Mouse (Mus musculus): ENCODE measurements around the gene Gm5148.

Gm5148 gene

DNA sequence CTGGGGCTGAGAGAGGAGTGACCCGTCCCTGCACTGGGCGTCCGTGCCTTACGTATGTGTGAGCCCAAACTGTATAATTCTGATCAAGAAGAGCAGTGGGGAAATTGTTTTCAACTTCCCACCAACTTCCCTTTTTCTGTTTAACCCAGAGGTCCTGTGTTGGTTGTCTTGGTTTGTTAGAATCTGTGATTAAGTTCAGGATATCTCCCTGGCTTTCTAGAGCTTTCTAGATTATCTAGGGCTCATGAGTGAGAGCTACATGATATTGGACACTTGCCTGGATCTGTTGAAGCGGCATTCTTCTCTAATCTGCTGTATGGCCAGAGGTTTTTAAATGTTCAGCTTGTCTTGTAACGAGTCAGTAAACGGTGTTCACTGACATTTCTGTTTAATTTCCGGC is 30.7 kb downstream of the Gm5148 start:
- in situ Hi-C loops (cut with MboI; ENCODE audit: low sequenced_read_pairs), result no loop called here

DNA sequence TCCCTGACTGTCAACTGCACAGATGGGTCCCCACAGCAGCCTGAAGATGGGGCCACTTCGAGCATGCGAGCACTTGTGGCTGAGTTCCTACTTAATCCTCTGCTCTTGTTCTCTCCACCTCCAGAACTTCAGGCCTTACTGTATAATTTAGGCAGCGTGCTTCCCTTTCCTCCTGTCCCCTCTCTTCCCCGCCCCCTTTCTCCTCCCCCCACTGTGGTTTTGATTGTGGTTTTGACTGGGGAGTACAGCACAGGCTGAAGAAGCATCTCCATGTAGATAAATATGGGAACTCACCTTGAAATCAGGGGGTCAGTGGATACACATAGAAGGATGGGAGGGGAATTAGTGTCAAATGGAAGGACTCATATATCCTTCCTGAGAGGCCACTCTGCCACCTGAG is 31.3 kb downstream of the Gm5148 start:
- in situ Hi-C loops (cut with MboI; ENCODE audit: low sequenced_read_pairs), result no loop called here

DNA sequence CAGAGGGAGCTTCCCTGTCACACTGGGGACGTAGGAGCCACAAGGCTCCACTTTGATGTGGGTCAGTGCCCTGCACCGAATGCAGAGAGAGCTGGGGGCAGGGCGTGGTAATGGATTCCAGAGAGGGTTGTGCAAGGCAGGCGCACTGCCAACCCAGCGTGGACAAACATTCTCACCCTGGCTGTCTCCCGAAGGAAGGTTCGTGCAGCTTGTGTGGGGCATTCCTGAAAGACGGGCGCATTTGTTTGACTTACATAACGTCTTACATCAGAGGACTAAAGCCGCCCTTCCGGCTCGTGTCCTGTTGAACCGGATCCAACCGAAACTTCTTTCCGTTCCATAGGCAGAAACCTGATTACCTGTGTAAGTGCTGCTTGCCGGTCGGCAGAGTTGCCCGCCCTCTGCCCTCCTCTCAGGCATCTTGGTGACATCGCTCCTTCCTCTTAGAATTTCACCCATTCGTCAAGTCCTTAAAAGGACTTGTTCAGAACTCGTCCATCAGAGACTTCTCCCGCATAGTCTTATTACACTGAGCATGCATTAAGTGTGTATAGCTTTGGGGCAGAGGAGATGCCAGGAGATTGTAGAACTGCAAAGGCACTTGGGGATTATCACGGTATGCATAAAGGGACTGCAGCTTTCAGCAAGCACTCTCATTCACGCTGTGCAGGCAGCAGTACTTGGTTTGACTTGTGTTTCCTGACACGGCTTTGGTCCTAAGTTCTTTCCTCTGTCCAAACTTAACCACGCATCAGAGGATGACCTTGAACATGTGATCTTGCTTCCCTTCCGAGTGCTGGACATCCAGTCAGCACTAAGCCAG is 36.9 kb downstream of the Gm5148 start:
- in situ Hi-C loops (cut with MboI; ENCODE audit: low sequenced_read_pairs), result no loop called here

DNA sequence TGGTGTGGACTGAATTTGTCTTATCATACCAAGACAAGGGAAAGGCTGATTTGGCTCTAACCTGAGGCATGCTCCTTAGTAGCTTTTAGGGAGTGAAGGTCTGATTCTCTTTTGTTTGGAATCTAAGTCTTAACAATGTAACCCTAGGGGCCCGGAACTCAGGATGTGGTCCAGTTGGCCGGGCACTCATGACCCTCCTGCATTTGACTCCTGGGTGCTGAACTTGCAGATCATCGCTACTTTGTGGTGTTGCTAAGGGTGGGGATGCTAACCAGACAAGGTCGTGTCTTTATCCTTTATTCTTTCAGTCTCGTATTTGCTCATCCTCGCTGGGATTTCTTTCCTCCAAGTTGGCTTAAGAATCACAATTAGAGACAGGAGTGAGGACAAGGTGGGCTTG is 37.5 kb downstream of the Gm5148 start:
- in situ Hi-C loops (cut with MboI; ENCODE audit: low sequenced_read_pairs), result no loop called here

DNA sequence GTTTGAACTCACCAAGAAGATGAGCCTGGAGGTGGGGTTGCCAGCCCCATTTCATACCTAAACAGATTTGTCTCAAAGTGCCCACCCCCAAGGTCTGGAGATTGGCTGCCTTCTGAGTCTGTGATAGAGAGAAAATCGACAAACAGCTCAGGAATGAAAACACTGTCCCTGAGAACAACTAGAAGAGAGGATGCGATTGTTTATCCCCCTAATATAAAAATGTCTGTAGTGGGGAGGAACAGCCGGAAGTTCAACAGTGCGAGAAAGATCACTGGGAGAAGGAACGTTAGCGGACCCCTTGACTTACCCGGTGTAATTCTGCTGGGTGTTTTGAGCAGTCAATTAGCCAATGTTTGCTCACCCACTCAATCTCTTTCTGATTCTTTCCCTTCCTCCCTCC is 38.1 kb downstream of the Gm5148 start:
- in situ Hi-C loops (cut with MboI; ENCODE audit: low sequenced_read_pairs), result no loop called here

DNA sequence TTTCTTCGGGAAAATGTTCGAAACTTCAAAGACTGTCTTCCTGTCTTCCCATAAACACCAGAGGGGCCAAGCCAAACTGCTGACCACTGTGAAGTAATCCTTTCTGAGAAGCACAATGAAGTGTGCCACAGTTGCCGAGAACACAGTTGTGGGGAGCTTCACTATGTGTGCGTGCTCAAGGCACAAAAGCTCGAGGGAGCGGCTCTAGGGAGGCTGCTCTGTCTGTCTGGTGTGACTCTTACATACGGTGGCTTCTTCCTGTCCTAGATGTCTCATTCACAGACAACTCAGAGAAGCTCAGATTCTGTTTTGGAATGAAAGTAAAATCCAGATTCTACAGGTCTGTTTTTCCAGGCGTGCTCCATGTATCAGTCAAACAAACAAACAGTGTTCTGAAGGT is 48.0 kb downstream of the Gm5148 start:
- in situ Hi-C loops (cut with MboI; ENCODE audit: low sequenced_read_pairs), result no loop called here

DNA sequence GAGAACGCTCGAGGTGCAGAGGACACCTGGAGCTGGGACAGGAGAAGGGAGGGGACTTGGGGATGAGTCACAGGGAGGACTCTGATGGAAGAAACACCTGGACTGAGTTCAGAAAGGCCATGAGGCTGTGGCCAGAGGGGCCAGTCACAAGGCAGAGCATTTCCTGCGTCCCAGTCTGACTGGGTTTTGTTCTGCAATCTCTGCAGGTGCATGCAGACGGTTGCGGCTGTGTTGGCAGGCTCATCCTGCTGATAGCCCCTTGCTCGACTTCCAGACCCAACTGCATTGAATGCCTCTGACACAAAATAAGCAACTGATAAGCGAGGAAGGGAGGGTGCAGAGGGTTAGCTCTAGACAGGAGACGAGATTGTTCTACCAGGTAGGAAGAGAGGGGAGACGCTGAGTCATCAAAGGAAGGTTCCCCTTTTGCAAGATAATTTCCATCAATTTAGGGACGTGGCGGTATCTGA is 49.2 kb downstream of the Gm5148 start:
- in situ Hi-C loops (cut with MboI; ENCODE audit: low sequenced_read_pairs), result no loop called here

DNA sequence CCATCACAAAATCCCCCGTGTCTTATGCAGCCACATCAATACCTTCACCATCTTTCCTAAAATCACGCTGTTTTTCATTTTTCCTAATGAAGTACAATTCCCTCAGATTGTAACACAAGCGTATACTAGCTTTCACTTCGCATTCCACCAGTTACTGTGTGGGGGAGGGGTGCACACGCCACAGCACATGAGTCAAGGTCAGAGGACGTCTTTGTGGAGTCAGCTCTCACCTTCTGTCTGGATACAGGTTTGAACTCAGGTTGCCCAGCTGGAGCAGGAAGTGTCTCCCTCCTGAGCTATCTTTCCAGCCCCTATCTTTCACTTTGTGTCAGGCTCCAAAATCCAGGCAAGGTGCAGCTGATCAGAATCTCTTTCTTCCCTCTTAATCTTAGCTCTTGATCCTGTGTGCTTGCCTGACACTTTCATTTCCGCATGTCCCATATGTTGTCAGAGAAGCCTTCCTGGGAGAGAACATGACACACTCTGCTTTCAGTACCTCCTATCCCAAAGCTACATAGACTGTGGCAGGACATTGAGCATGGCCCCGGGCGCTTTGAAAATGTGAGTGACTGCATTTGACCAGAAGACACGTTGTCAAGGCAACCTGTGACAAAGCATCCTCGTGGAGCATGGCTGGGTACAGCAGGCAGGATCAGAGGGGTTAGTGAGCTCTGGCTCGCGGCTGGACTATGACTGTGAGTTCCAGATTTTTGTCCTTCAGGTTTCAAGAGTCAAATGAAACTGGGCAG is 50.6 kb downstream of the Gm5148 start:
- in situ Hi-C loops (cut with MboI; ENCODE audit: low sequenced_read_pairs), result no loop called here

DNA sequence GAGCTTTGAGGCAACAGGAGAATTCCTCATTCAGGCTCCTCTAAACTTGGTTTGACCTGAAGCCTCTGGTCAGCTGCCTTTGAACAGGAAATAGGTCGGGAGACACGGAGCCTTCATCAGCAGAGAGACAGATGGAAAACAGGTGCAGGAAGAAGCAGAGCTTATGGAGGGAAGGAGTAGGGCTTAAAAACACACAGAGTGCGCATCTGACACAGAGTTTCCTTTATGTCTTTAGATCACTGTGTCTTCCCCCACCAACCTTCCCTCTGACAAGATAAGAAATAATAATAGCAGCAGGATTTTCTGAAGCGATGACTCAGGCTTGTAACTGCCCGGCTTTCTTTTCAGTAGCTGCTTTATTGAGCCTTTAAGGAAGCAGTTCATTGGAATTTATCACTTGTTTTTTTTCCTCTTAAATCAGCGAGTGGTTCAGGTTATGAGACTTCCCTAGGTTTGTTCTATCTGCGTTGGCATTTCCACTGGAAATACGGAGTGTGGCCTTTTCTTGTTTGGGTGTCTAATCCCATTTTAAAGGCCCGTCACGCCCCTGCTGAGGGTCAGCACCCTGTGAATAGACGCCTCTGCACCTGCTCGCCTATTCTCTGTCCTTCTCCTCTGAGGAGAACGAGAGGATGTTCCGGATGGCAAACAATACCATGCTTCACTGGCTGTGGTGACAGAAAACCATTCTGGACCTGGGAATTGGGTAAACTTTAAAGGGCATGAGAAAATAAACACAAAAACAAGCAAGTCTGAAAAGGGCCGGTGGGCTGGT is 51.8 kb downstream of the Gm5148 start:
- in situ Hi-C loops (cut with MboI; ENCODE audit: low sequenced_read_pairs), result no loop called here

DNA sequence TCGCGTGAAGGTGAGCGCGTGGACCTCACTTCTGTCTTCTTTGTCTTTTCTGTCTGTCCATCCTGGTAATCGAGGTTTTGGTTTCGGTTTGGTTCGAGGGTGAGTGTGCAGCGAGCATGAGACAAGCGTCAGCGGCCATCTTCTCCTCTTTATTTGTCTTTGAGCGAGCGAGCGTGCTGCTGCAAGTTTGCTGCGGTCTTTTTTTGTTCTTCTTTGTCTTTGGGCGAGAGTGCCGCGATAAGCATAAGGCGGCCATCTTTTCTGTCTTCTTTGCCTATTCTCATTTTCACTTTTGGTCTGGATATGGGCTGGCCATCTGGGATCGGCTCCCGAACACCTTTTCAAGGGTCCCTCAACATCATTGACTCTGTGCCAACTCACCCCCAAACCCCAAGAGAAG is 55.2 kb downstream of the Gm5148 start:
- in situ Hi-C loops (cut with MboI; ENCODE audit: low sequenced_read_pairs), result no loop called here

DNA sequence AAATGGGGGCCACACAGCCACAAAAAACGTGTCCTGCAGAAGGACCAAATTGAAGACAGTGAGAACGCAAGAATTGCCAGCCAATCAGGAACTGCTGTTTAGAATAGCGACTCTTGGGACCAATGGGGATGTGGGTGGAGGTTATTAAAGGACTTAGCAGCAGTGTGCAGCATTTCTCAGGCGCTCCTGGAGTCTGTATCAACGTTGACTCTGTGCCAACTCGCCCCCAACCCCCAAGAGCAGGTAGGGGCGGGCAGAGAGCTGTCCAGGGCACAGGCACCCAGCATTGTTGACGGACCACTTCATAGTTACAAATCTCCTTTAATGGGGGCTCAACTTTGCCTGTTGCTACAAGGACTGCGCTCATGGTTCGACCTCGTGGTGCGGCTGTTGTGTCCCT is 55.6 kb downstream of the Gm5148 start:
- in situ Hi-C loops (cut with MboI; ENCODE audit: low sequenced_read_pairs), result no loop called here

DNA sequence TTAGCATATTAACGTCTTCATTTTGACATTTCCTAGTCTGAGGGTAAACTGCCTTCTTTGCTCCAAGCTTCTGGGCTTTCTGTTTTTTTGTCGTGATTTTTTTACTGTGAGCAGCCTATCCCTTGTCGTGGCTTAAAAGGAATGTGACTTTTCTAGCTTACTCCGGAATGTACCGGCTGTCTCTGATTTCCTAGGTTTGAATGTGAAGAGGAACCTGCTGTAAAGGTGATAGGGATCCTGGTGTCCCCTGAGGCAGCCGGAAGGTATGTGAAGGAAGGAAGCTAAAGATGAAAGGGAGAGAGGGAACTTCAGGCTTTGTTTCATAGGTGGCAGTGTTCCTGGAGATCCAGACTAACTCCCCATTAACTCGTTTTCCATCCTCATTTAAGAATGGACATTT is 56.6 kb downstream of the Gm5148 start:
- in situ Hi-C loops (cut with MboI; ENCODE audit: low sequenced_read_pairs), result no loop called here

DNA sequence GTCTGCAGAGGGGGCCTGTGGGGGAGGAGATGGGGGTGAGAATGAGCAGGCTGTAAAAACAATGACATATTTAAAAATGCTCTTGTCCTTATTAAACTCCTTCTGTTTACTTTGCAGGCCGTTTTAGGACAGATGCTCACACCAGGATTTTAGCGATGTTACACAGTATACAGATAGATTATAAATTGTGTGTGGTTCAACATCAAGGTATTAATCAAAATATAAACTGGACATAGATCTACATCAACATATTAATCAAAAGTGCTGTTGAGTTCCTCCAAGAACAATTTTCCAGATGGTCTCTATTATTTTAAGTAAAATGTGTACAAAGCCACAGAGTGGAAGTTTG is 57.2 kb downstream of the Gm5148 start:
- in situ Hi-C loops (cut with MboI; ENCODE audit: low sequenced_read_pairs), result no loop called here

DNA sequence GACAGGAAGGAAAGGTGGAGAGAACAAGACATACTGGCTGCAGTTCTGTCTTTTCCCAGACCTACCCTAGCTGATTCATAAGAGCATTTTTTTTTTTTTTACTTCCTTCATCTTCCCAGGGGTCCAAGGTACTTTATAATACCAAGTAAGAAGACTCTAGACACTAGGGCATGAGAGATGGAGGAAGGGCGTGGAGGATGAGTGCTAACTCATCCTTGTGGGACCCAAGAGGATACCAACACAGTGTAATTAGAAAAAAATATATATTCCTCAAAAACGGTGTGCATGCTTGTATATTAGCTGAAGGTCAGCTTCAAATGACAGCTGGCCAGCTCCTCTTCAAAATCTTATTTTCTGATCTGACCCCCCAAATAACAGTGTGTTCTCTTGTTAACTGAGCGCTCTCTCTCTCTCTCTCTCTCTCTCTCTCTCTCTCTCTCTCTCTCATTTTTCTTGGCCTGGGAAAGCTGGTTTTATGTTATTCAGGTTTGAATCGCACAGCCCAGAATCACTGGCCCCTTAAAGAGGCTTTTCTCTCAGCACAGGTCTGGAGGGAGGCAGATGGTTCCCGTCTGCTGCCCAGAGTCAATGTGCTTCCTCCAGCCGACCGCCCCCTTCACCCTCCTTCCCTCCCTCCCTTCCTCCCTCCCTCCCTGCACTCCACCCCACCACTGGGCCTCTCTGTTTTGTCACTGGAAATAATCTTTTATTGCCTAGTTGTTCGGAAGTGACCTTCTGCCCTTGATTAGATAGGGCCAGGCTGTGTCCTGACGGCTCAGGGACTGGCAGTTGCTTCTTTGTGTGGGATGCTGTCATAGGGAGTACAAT is 57.8 kb downstream of the Gm5148 start:
- in situ Hi-C loops (cut with MboI; ENCODE audit: low sequenced_read_pairs), result no loop called here
